Mouse (Mus musculus): ENCODE data around the gene Gm11985. TPM values are rescaled to one million over a fixed set of nuclear protein-coding genes. Genes with fewer than 3 reads are reported as not detected.

Gm11985 gene
- polyA plus RNA-seq (2014; fragmentation: Illumina TruSeq; extraction: RNeasy Lipid Tissue Mini Kit (QIAGEN cat#74804); ENCODE audit: low read depth, low replicate concordance) = not detected

DNA sequence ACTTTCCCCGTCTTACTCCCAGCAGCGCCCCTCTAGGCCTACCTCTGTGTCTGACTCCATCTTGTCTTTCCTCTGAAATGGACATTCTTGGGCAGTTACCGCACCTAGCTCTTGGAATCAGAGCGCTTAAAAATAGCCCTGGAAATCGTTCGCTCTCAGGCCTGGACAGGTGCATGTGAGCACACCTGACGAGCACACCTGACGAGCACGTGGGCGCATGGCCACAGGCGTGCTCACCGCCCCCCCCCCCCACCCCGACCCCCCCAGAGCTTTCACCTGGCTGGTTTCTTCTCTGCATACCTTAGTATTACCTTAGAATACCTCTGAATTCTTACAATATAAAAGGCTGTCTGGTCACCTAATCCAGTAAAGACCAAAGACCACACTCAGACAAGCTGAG, at the start of gene Gm11985:
Gm11985 (minus strand) TSS at position 101 of the 400 bp plus-strand sequence.

DNA sequence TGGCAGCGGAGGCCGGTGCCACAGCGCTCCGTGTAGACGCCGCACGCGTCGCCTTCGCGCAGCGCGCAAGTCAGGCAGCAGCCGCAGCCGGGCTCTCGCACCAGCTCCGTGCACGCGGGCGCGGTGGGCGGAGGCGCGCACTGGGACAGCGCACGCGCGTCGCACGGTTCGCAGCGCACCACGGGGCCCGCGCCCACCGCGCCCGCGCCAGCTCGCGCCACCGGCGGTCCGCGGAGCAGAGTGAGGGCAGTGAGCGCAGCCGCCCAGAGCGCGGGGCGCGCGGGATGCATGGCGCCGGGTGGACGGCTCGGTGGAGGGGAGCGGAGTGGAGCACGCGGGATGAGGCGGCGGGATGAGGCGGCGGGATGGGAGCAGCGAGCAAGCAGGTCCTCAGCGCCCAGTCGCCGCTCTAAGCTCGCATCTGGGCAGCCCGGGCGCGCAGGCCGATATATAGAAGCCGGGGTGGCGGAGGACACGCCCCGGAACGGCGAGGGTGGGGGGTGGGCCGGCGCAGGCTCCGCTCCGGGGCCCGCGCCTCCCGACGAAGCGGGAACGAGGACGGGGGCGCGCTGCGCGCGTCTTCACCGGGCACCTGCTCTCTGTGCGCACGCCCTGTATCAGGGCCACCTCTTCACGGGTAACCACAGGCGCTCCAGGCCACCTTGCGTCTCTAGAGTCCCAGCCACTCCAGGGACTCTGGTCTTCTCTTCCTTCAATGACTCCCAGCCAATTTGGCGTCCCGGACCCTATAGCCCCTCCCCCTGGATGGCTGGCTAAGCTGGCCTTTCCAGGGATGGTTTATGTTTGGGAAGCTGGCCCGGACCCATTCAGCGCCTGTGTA, 25.4 kb upstream of the Gm11985 start, which contains the start of gene Igfbp3:
Igfbp3 (minus strand) TSS at position 423 of the 841 bp plus-strand sequence.

GRCm38 (mm10) chr11:7197491-7197941, 9.1 kb upstream of the Gm11985 start, which contains the start of gene Igfbp1:
Gene Igfbp1 (plus strand): TSS chr11:7197782.

Other genes starting within 250 kb of the Gm11985 start
- gene Adcy1, start 125.1 kb downstream of the Gm11985 start, polyA plus RNA-seq (2014; fragmentation: Illumina TruSeq; extraction: RNeasy Lipid Tissue Mini Kit (QIAGEN cat#74804); ENCODE audit: low read depth, low replicate concordance) = 2.9 TPM
- 25.4 TPM for gene Igfbp1, start 9.2 kb upstream of the Gm11985 start, polyA plus RNA-seq (2014; fragmentation: Illumina TruSeq; extraction: RNeasy Lipid Tissue Mini Kit (QIAGEN cat#74804); ENCODE audit: low read depth, low replicate concordance)
- 263 TPM for gene Igfbp3, start 25.4 kb upstream of the Gm11985 start, polyA plus RNA-seq (2014; fragmentation: Illumina TruSeq; extraction: RNeasy Lipid Tissue Mini Kit (QIAGEN cat#74804); ENCODE audit: low read depth, low replicate concordance)

Data from kidney, adult 10 weeks (tissue).